Mouse (Mus musculus) cerebellum, postnatal 36 days (tissue): ENCODE data around the gene Tifa.
"Not testable (repeated sequence)": the region's sequence is repeated elsewhere in the genome, so short reads cannot be mapped to it uniquely, and the experiment has no call there.

ENCODE experiments used
- DNase-seq, 2 experiments: peaks; one replicate each; pipeline ENCODE4 v3.0.0; 2021 to 2022; ENCODE audit warnings: mixed read lengths in 2 of 2

The Tifa gene

GRCm38 (mm10) chr3:127789500-127790191 lies at the start of gene Tifa:
TSS of gene Tifa (plus strand) at chr3:127789805.
- peak; percentile 37 to 42 for DNase-seq

- no peak for DNase-seq
Measured at GRCm38 (mm10) chr3:127741473-127741872, 48.1 kb upstream of the Tifa start.

GRCm38 (mm10) chr3:127743614-127744365 lies 45.8 kb upstream of the Tifa start:
- no peak for DNase-seq

GRCm38 (mm10) chr3:127745504-127745903 lies 44.1 kb upstream of the Tifa start:
- DNase-seq: no peak

- DNase-seq: no peak
Measured at GRCm38 (mm10) chr3:127745911-127746640, 43.5 kb upstream of the Tifa start.

- no peak for DNase-seq
Measured at GRCm38 (mm10) chr3:127748644-127749043, 41.0 kb upstream of the Tifa start.

GRCm38 (mm10) chr3:127749266-127749665 lies 40.3 kb upstream of the Tifa start:
- no peak for DNase-seq

GRCm38 (mm10) chr3:127749981-127750562 lies 39.5 kb upstream of the Tifa start:
- no peak for DNase-seq

- DNase-seq: no peak
Measured at GRCm38 (mm10) chr3:127756458-127756857, 33.1 kb upstream of the Tifa start.

- no peak for DNase-seq
Measured at GRCm38 (mm10) chr3:127757886-127758301, 31.7 kb upstream of the Tifa start.

GRCm38 (mm10) chr3:127758806-127759205 lies 30.8 kb upstream of the Tifa start:
- no peak for DNase-seq

GRCm38 (mm10) chr3:127759212-127759611 lies 30.4 kb upstream of the Tifa start:
- peak in 1 of 2 experiments; percentile 22 for DNase-seq

GRCm38 (mm10) chr3:127762403-127762802 lies 27.2 kb upstream of the Tifa start:
- no peak for DNase-seq

- DNase-seq: peak; percentile 56 to 68
Measured at GRCm38 (mm10) chr3:127763076-127763612, 26.5 kb upstream of the Tifa start.

GRCm38 (mm10) chr3:127764541-127764940 lies 25.1 kb upstream of the Tifa start:
- DNase-seq: no peak

- DNase-seq: no peak
Measured at GRCm38 (mm10) chr3:127765971-127766370, 23.6 kb upstream of the Tifa start.

GRCm38 (mm10) chr3:127769146-127769545 lies 20.5 kb upstream of the Tifa start:
- no peak for DNase-seq

- DNase-seq: peak in 1 of 2 experiments; percentile 19
Measured at GRCm38 (mm10) chr3:127780021-127780644, 9.5 kb upstream of the Tifa start, which contains the start of gene Alpk1. TSS of gene Alpk1 (minus strand) at chr3:127780527.

- DNase-seq: no peak
Measured at GRCm38 (mm10) chr3:127780921-127781320, 8.7 kb upstream of the Tifa start.

GRCm38 (mm10) chr3:127782921-127783320 lies 6.7 kb upstream of the Tifa start:
- DNase-seq: no peak

GRCm38 (mm10) chr3:127783680-127784079 lies 5.9 kb upstream of the Tifa start:
- DNase-seq: not testable (repeated sequence)

- DNase-seq: no peak
Measured at GRCm38 (mm10) chr3:127787032-127787431, 2.6 kb upstream of the Tifa start.
